Mouse (Mus musculus) stomach, embryonic 14.5 days (tissue): ENCODE measurements at regions not wholly inside any gene's neighbourhood (a gene's known extent, or its start where the extent isn't known, plus 50 kb on each side); places are given as distances from the start of the nearest gene placed in this dataset.

Experiments
- ATAC-seq: fragments of 200-750 bp; cut with Nextera tagmentation; 2 replicates; pipeline ENCODE4 v1.8.0; 2017; ENCODE audit warnings: low read depth, moderate TSS enrichment; ENCODE audit not compliant: insufficient number of reproducible peaks, insufficient read depth, low FRiP score
- H3K27ac ChIP-seq: fragments of 300-500 bp; sonication (generic); 2 replicates; pipeline ENCODE4 v1.5.1; 2014; ENCODE audit warnings: mild to moderate bottlenecking, low read length, moderate library complexity, mixed read lengths
- H3K27me3 ChIP-seq: fragments of 300-500 bp; sonication (generic); 2 replicates; pipeline ENCODE4 v1.6.1; 2014; ENCODE audit warnings: low read length, control low read depth, mixed read lengths; ENCODE audit not compliant: control insufficient read depth, insufficient read depth
- H3K36me3 ChIP-seq: fragments of 300-500 bp; sonication (generic); 2 replicates; pipeline ENCODE4 v1.6.1; 2014; ENCODE audit warnings: mild to moderate bottlenecking, control low read depth, low read length, moderate library complexity, mixed read lengths; ENCODE audit not compliant: control insufficient read depth, insufficient read depth
- H3K4me1 ChIP-seq: fragments of 300-500 bp; sonication (generic); 2 replicates; pipeline ENCODE4 v1.6.1; 2014; ENCODE audit warnings: low read length, control low read depth, mixed read lengths; ENCODE audit not compliant: control insufficient read depth, insufficient read depth
- H3K4me2 ChIP-seq: fragments of 300-500 bp; sonication (generic); replicated peaks from 2 replicates; pipeline ENCODE4 v1.6.1; 2014; ENCODE audit warnings: low read depth, low read length, control low read depth
- H3K4me3 ChIP-seq: fragments of 300-500 bp; sonication (generic); 2 replicates; pipeline ENCODE4 v1.5.1; 2014; ENCODE audit warnings: low read depth, low read length, control low read depth
- H3K9ac ChIP-seq: fragments of 300-500 bp; sonication (generic); replicated peaks from 2 replicates; pipeline ENCODE4 v1.6.1; 2014; ENCODE audit warnings: low read depth, mild to moderate bottlenecking, control low read depth, low read length, moderate library complexity, mixed read lengths
- H3K9me3 ChIP-seq: fragments of 300-500 bp; sonication (generic); 2 replicates; pipeline ENCODE4 v1.6.1; 2016; ENCODE audit warnings: low read depth, low read length, control low read depth; ENCODE audit not compliant: control insufficient read depth
- WGBS: fragments of 180-500 bp; shearing (Covaris S2); extraction: QIAGEN DNeasy Blood & Tissue Kit; methylation state at CpG from one replicate; pipeline ENCODE4 v1.1.7; 2014; 5-methylcytosine and 5-hydroxymethylcytosine counted together

- Histone ChIP-seq H3K27ac (peak overlapping the region; percentile 61), H3K9ac (no peak overlapping the region), H3K4me1 (peaks cover 8% of the 10 kb centered on the region; the same call in 1 of the 2 replicates), H3K36me3 (no peaks in the 10 kb centered on the region), H3K27me3 (no peaks in the 10 kb centered on the region), H3K4me2 (no peak overlapping the region), H3K4me3 (no peak overlapping the region), H3K9me3 (no peaks in the 10 kb centered on the region)
- ATAC-seq, result no peak
- 27% methylated on average over 7 of the region's 7 CpGs for WGBS
These were observed 139.6 kb downstream of the Chic2 start for GRCm38 (mm10) chr5:74904927-74905503.

DNA sequence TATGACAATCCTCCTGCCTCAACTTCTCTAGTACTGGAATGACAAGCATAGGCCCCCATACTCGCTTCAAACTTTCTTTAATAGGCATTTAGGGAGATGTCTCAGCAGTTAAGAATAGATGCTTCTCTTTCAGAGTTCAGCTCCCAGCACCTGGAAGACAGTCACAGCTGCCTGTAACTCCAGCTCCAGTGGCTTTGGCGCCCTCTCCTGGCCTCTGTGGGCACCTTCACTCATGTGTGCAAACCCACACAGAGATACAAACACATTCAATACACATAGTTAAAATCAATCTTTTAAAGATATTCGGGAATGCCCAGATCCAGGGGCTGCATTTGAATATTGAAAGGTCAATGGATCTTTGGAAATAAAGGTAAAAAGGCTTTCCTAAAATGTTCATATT lies 140.2 kb downstream of the Chic2 start:
- Histone ChIP-seq H3K27ac (no peak overlapping the region), H3K9me3 (no peaks in the 10 kb centered on the region), H3K4me2 (no peak overlapping the region), H3K9ac (no peak overlapping the region), H3K27me3 (no peaks in the 10 kb centered on the region), H3K36me3 (no peaks in the 10 kb centered on the region), H3K4me3 (no peak overlapping the region), H3K4me1 (peaks cover 8% of the 10 kb centered on the region; the same call in 1 of the 2 replicates)
- ATAC-seq, result no peak
- 66% methylated on average over 3 of the region's 3 CpGs for WGBS

DNA sequence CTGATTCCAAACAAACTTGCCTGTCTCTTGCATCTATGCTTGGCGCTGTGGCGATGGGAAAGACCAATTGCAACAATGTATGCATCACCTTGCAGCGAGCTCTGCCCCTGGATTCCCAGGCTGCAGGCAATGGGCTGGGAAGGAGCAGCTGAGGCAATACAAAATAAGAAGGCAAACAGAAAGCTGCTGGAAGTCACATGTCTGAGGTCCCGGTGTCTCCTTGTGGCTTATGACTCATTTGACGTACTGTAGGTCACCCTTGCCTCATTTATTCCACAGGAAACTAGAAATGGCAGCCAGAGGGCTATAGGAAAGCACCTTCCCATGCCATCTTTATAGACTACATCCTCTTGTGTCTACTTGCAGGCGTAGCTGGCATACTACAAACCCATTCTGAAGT lies 140.9 kb downstream of the Chic2 start:
- no peak overlapping the region for H3K27ac ChIP-seq
- no peaks in the 10 kb centered on the region for H3K9me3 ChIP-seq
- 88% methylated on average over 6 of the region's 6 CpGs for WGBS
- ATAC-seq, result no peak
- no peak overlapping the region for H3K4me2 ChIP-seq
- H3K9ac ChIP-seq, result no peak overlapping the region
- H3K27me3 ChIP-seq, result no peaks in the 10 kb centered on the region
- no peak overlapping the region for H3K4me3 ChIP-seq
- H3K36me3 ChIP-seq, result no peaks in the 10 kb centered on the region
- peaks cover 8% of the 10 kb centered on the region; the same call in 1 of the 2 replicates for H3K4me1 ChIP-seq

DNA sequence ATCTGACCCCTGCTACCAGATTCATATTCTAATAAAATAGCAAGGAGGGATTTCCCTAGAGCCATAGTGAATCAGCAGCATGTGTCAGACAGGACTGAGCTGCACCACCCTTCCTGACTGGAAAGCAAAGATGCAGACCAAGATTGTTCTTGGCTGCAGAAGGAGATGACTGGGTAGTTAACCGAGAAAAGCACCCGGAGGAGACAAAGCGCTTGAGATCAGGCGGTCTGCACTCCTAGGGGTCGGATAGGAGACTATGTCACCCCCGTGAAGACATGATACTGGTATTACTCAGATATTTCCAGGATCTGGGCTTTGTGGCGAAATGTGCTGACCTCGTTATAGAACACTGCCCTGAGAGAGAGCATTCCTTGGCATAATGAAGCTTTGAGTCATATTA lies 147.4 kb downstream of the Chic2 start:
- Histone ChIP-seq H3K4me3 (no peak overlapping the region), H3K4me2 (no peak overlapping the region), H3K27ac (no peak overlapping the region), H3K9me3 (no peaks in the 10 kb centered on the region), H3K4me1 (no peaks in the 10 kb centered on the region), H3K36me3 (no peaks in the 10 kb centered on the region), H3K27me3 (no peaks in the 10 kb centered on the region), H3K9ac (no peak overlapping the region)
- 90% methylated on average over 8 of the region's 8 CpGs for whole genome bisulfite sequencing
- ATAC-seq, result no peak

DNA sequence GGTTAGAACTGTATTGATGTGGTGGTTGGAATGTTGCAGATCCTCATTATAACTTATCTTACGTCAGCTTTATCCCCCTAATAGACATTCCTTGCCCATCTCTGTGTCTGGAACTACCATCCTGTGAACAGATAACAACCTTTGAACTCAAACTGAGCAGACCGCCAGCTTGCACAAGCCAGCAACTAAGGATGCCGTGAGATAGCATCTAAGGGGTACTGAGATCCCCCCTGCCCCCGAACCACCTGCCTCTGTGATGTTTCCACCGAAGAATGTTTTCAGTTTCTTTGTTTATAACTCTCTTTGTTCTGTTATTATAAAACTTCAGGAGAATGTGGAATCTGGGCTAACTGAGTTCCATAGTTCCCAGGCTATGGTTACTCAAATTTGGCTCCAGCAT lies 151.3 kb downstream of the Chic2 start:
- no peak for ATAC-seq
- H3K27me3 ChIP-seq, result no peaks in the 10 kb centered on the region
- H3K36me3 ChIP-seq, result no peaks in the 10 kb centered on the region
- H3K9me3 ChIP-seq, result no peaks in the 10 kb centered on the region
- H3K4me2 ChIP-seq, result no peak overlapping the region
- H3K4me1 ChIP-seq, result 0 out of 2 replicates have a peak, but pooled peaks cover 3% of the 10 kb centered on the region
- H3K9ac ChIP-seq, result no peak overlapping the region
- H3K27ac ChIP-seq, result no peak overlapping the region
- no peak overlapping the region for H3K4me3 ChIP-seq
- 52% methylated on average over 5 of the region's 5 CpGs for WGBS

DNA sequence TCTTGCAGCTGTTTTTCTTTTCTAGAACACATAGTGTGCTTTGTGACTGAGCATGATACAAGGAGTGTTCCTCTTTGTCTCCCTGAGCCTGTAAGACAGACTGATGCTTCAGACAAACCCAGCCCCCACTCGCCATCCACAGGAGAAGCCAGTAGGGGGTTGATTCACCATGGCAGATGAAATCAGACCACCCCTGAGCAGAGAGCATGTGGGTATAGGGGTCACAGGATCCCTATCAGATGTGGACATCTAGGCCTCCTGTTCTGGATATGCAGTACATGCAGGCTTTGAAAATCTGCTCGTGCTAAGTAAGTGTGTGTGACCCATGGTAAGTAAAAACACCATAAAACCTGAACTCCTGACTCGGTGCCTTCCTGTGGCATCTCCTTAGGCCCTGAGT lies 153.0 kb downstream of the Chic2 start:
- no peaks in the 10 kb centered on the region for H3K27me3 ChIP-seq
- H3K4me1 ChIP-seq, result 0 out of 2 replicates have a peak, but pooled peaks cover 3% of the 10 kb centered on the region
- H3K27ac ChIP-seq, result no peak overlapping the region
- 49% methylated on average over 3 of the region's 3 CpGs for WGBS
- H3K9ac ChIP-seq, result no peak overlapping the region
- H3K36me3 ChIP-seq, result no peaks in the 10 kb centered on the region
- H3K4me2 ChIP-seq, result no peak overlapping the region
- no peaks in the 10 kb centered on the region for H3K9me3 ChIP-seq
- no peak for ATAC-seq
- no peak overlapping the region for H3K4me3 ChIP-seq

- Histone ChIP-seq H3K27ac (no peak overlapping the region), H3K4me3 (no peak overlapping the region), H3K9ac (no peak overlapping the region), H3K4me1 (0 out of 2 replicates have a peak, but pooled peaks cover 3% of the 10 kb centered on the region), H3K27me3 (no peaks in the 10 kb centered on the region), H3K9me3 (no peaks in the 10 kb centered on the region), H3K36me3 (no peaks in the 10 kb centered on the region), H3K4me2 (no peak overlapping the region)
- WGBS, result 64% methylated on average over 8 of the region's 8 CpGs
- no peak for ATAC-seq
These were observed 155.6 kb downstream of the Chic2 start for GRCm38 (mm10) chr5:74888934-74889333.

DNA sequence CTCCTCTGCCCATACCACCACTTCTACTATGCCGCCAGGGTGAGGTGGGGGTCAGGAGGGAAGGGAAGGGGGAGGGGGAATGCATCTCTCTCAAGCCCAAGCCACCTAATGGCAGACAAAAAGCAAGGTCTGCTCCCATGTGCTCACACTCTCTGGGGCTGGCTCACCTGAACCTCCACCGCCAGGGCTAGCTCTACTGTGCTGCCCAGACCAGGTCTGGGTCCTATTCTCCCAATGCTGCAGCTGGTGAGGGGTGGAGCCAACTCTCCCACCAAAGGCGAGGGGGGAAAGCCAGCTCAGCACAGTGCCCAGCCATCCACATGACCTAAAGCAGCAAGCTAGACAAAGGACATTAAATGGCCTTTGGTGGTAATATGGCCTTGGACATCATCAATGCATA lies 158.6 kb downstream of the Chic2 start:
- no peak overlapping the region for H3K27ac ChIP-seq
- H3K4me1 ChIP-seq, result 0 out of 2 replicates have a peak, but pooled peaks cover 3% of the 10 kb centered on the region
- no peak overlapping the region for H3K9ac ChIP-seq
- no peaks in the 10 kb centered on the region for H3K27me3 ChIP-seq
- no peaks in the 10 kb centered on the region for H3K9me3 ChIP-seq
- H3K36me3 ChIP-seq, result no peaks in the 10 kb centered on the region
- no peak overlapping the region for H3K4me2 ChIP-seq
- ATAC-seq, result no peak
- WGBS, result 90% methylated on average over 3 of the region's 3 CpGs
- no peak overlapping the region for H3K4me3 ChIP-seq

DNA sequence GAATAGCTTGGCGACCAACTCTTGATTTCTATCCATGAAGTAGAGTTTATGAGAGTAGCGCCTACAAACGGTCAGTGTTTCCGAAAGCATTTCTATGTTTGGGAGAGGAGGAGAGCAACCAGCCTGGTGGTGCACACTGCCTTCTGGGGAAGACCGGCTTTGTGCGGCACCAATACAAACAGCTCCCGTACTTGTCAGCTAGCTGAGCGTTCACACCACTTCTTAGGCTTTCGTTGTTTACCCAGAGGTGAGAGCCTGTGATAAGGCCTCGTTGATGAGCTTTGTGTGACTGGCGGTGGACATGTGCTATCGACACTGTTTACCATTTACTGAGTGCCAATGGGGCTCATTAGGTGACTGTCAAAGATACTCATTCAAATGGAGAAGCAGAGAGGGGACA lies 162.0 kb downstream of the Chic2 start:
- ATAC-seq, result no peak

More for the DNA sequence above, 162.0 kb downstream of the Chic2 start:
- H3K9ac ChIP-seq, result no peak overlapping the region
- H3K27ac ChIP-seq, result no peak overlapping the region
- no peaks in the 10 kb centered on the region for H3K36me3 ChIP-seq
- H3K4me2 ChIP-seq, result no peak overlapping the region
- H3K9me3 ChIP-seq, result no peaks in the 10 kb centered on the region
- peaks cover 6% of the 10 kb centered on the region; the same call in 1 of the 2 replicates for H3K4me1 ChIP-seq
- no peak overlapping the region for H3K4me3 ChIP-seq
- 46% methylated on average over 12 of the region's 12 CpGs for WGBS
- H3K27me3 ChIP-seq, result no peaks in the 10 kb centered on the region
